Mouse (Mus musculus) E14TG2a.4 (cell line): ENCODE data around the gene Dhfr.

Experiments
- CTCF ChIP-seq: conservative IDR thresholded peaks from 2 replicates; pipeline ENCODE4 v1.5.1; 2014; ENCODE audit warnings: low read length
- POU5F1 ChIP-seq: IDR thresholded peaks from 2 replicates; pipeline ENCODE4 v1.6.1; 2014; ENCODE audit warnings: low read length, borderline replicate concordance

GRCm38 (mm10) chr13:92351100-92351499 is 3.4 kb upstream of the Dhfr start:
- TF ChIP-seq CTCF (no peak), POU5F1 (no peak)
